Mouse (Mus musculus) kidney, embryonic 14.5 days (tissue): ENCODE measurements around the gene Igll1. TPM values are rescaled to one million over a fixed set of nuclear protein-coding genes. Genes with fewer than 3 reads are reported as not detected.

Experiments
- ATAC-seq: fragments of 200-750 bp; cut with Nextera tagmentation; 2 replicates; pipeline ENCODE4 v1.8.0; 2017; ENCODE audit warnings: moderate number of reproducible peaks, mild to moderate bottlenecking, moderate TSS enrichment, moderate library complexity; ENCODE audit not compliant: low FRiP score, low TSS enrichment
- H3K27ac ChIP-seq: fragments of 300-500 bp; sonication (generic); 2 replicates; pipeline ENCODE4 v1.5.1; 2014; ENCODE audit warnings: low read depth, mild to moderate bottlenecking, low read length, moderate library complexity, mixed read lengths
- H3K27me3 ChIP-seq: fragments of 300-500 bp; sonication (generic); 2 replicates; pipeline ENCODE4 v1.6.1; 2014; ENCODE audit warnings: mild to moderate bottlenecking, low read length; ENCODE audit not compliant: control insufficient read depth, insufficient read depth
- H3K36me3 ChIP-seq: fragments of 300-500 bp; sonication (generic); 2 replicates; pipeline ENCODE4 v1.6.1; 2014; ENCODE audit warnings: low read length, mixed read lengths; ENCODE audit not compliant: control insufficient read depth, insufficient read depth
- H3K4me1 ChIP-seq: fragments of 300-500 bp; sonication (generic); 2 replicates; pipeline ENCODE4 v1.6.1; 2014; ENCODE audit warnings: low read length, mixed read lengths; ENCODE audit not compliant: control insufficient read depth, insufficient read depth
- H3K4me2 ChIP-seq: fragments of 300-500 bp; sonication (generic); replicated peaks from 2 replicates; pipeline ENCODE4 v1.6.1; 2014; ENCODE audit warnings: low read depth, mild to moderate bottlenecking, low read length
- H3K4me3 ChIP-seq: fragments of 300-500 bp; sonication (generic); 2 replicates; pipeline ENCODE4 v1.5.1; 2014; ENCODE audit warnings: mild to moderate bottlenecking, low read length
- H3K9ac ChIP-seq: fragments of 300-500 bp; sonication (generic); 2 replicates; pipeline ENCODE4 v1.6.1; 2014; ENCODE audit warnings: low read depth, mild to moderate bottlenecking, low read length, moderate library complexity
- H3K9me3 ChIP-seq: fragments of 300-500 bp; sonication (generic); 2 replicates; pipeline ENCODE4 v1.6.1; 2016; ENCODE audit warnings: low read length; ENCODE audit not compliant: control insufficient read depth
- WGBS: fragments of 180-500 bp; shearing (Covaris S2); extraction: QIAGEN DNeasy Blood & Tissue Kit; methylation state at CpG from one replicate; pipeline ENCODE4 v1.1.7; 2014; 5-methylcytosine and 5-hydroxymethylcytosine counted together
- polyA plus RNA-seq: library from polyadenylated mRNA; unstranded; fragments of >200 nt; fragmentation: Nextera tagmentation; extraction: Ambion mirVana; gene quantifications from 2 replicates; pipeline ENCODE4 v1.2.1, GENCODE M21; 2014

The Igll1 gene
- polyA plus RNA-seq, 1 experiment from 2014 or later, result not detected

- no peak for ATAC-seq
- H3K9me3 ChIP-seq, result no peaks in the 10 kb centered on the region
- H3K9ac ChIP-seq, result no peak overlapping the region
- no peak overlapping the region for H3K4me2 ChIP-seq
- H3K4me3 ChIP-seq, result no peak overlapping the region
- H3K36me3 ChIP-seq, result no peaks in the 10 kb centered on the region
- H3K4me1 ChIP-seq, result no peaks in the 10 kb centered on the region
- no peaks in the 10 kb centered on the region for H3K27me3 ChIP-seq
- 50% methylated on average over 5 of the region's 5 CpGs for WGBS
- no peak overlapping the region for H3K27ac ChIP-seq
These were observed 38.3 kb downstream of the Igll1 start for GRCm38 (mm10) chr16:16825476-16825875.

Other genes starting within 250 kb of the Igll1 start
- gene Olfr19, start 187.6 kb downstream of the Igll1 start, polyA plus RNA-seq, result not detected in 2 replicates
- gene Spag6l, start 34.5 kb downstream of the Igll1 start, polyA plus RNA-seq, result 0.60 and 0.77 TPM in 2 replicates
- gene Top3b, start 6.8 kb upstream of the Igll1 start, polyA plus RNA-seq, result 55.6 and 81.4 TPM in 2 replicates
- gene Vpreb1, start 6.9 kb upstream of the Igll1 start, polyA plus RNA-seq, result 1.7 and 2.8 TPM in 2 replicates
- gene Ppm1f, start 32.5 kb upstream of the Igll1 start, polyA plus RNA-seq, result 11.0 and 21.3 TPM in 2 replicates
- 197 and 210 TPM in 2 replicates for gene Mapk1, start 119.4 kb upstream of the Igll1 start, polyA plus RNA-seq
- gene Ypel1, start 205.7 kb upstream of the Igll1 start, polyA plus RNA-seq, result 50.1 and 54.5 TPM in 2 replicates
- 131 and 142 TPM in 2 replicates for gene Ppil2, start 247.3 kb upstream of the Igll1 start, polyA plus RNA-seq